Mouse (Mus musculus) midbrain, embryonic 12.5 days (tissue): ENCODE data around the gene Spata19. TPM values are rescaled to one million over a fixed set of nuclear protein-coding genes. Genes with fewer than 3 reads are reported as not detected.

Experiments used
- ATAC-seq: fragments of 200-750 bp; cut with Nextera tagmentation; 2 replicates; pipeline ENCODE4 v1.8.0; 2017; ENCODE audit warnings: low read depth, moderate TSS enrichment, moderate library complexity; ENCODE audit not compliant: low FRiP score
- H3K27ac ChIP-seq: fragments of 300-500 bp; sonication (generic); replicated peaks from 2 replicates; pipeline ENCODE4 v1.5.1; 2016; ENCODE audit warnings: mild to moderate bottlenecking
- H3K27me3 ChIP-seq: fragments of 300-500 bp; sonication (generic); 2 replicates; pipeline ENCODE4 v1.6.1; 2016; ENCODE audit warnings: mild to moderate bottlenecking
- H3K36me3 ChIP-seq: fragments of 300-500 bp; sonication (generic); 2 replicates; pipeline ENCODE4 v1.6.1; 2016
- H3K4me1 ChIP-seq: fragments of 300-500 bp; sonication (generic); 2 replicates; pipeline ENCODE4 v1.6.1; 2016
- H3K4me2 ChIP-seq: fragments of 300-500 bp; sonication (generic); replicated peaks from 2 replicates; pipeline ENCODE4 v1.6.1; 2016; ENCODE audit warnings: mild to moderate bottlenecking, moderate library complexity
- H3K4me3 ChIP-seq: fragments of 300-500 bp; sonication (generic); 2 replicates; pipeline ENCODE4 v1.5.1; 2016; ENCODE audit warnings: mild to moderate bottlenecking
- H3K9ac ChIP-seq: fragments of 300-500 bp; sonication (generic); replicated peaks from 2 replicates; pipeline ENCODE4 v1.6.1; 2016; ENCODE audit warnings: mild to moderate bottlenecking, moderate library complexity
- H3K9me3 ChIP-seq: fragments of 300-500 bp; sonication (generic); 2 replicates; pipeline ENCODE4 v1.6.1; 2016; ENCODE audit warnings: mild to moderate bottlenecking
- WGBS: fragments of 180-500 bp; shearing (Covaris S2); methylation state at CpG from one replicate; pipeline ENCODE4 v1.1.7; 2016; 5-methylcytosine and 5-hydroxymethylcytosine counted together
- polyA plus RNA-seq: library from polyadenylated mRNA; unstranded; fragments of >200 nt; fragmentation: Nextera tagmentation; extraction: Ambion mirVana; gene quantifications from 2 replicates; pipeline ENCODE4 v1.2.1, GENCODE M21; 2016

Gene Spata19
- polyA plus RNA-seq: not detected in 2 replicates

DNA sequence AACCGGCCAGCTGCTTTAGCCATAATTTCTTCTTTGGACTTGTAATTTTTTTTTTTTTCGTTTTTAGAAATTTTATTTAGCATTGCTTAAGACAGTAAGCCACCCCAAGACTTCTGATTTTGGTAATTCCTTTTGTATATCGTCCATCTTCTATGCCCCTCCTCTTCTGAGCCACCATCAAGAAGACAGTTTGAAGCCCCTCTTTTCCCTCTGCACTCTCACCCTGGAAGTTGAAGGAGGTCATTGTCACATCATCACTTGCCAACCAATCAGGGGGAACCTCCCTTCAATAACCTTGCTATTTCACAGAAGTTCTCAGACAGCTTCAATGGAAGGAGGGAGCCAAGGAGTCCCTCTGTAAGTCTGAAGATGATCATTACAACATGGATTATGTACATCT is at the start of gene Spata19:
TSS of gene Spata19 (plus strand) at position 301 of the 400 bp plus-strand sequence.
- Histone ChIP-seq H3K4me1 (no peaks in the 10 kb centered on the region), H3K9ac (no peak within 1 kb of the TSS), H3K36me3 (no peaks in the 10 kb centered on the region), H3K27ac (no peak within 1 kb of the TSS), H3K4me2 (no peak within 1 kb of the TSS), H3K4me3 (no peak within 1 kb of the TSS), H3K9me3 (no peaks in the 10 kb centered on the region), H3K27me3 (no peaks in the 10 kb centered on the region; the same call in 1 of the 2 replicates)
- WGBS: 75% methylated on average over 3 of the region's 3 CpGs
- no peak for ATAC-seq

DNA sequence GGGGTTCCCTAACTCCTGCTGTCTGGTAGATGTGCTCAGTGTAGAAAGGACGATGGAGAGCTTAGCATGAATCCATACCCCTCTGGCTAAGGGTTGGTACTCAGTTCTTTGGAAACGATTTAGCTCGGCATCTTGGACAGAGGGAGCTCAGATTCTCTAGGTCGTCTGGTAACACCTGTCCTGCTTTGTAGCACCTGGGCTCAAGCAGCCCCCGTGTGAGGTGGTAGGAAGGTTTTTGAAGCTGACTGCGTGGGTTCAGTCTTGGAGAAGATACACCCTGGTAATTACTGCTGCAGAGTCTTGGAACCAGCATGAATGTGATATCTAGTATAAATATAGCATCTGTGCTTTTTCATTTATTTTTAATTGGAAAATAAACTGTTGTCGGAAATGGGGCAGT is 43.5 kb upstream of the Spata19 start:
- H3K9ac ChIP-seq: no peak overlapping the region
- WGBS: 90% methylated on average over 7 of the region's 7 CpGs
- H3K4me2 ChIP-seq: no peak overlapping the region
- H3K27ac ChIP-seq: no peak overlapping the region
- H3K27me3 ChIP-seq: no peaks in the 10 kb centered on the region
- ATAC-seq: no peak
- no peaks in the 10 kb centered on the region for H3K4me1 ChIP-seq
- no peaks in the 10 kb centered on the region for H3K36me3 ChIP-seq
- no peaks in the 10 kb centered on the region for H3K9me3 ChIP-seq
- no peak overlapping the region for H3K4me3 ChIP-seq

DNA sequence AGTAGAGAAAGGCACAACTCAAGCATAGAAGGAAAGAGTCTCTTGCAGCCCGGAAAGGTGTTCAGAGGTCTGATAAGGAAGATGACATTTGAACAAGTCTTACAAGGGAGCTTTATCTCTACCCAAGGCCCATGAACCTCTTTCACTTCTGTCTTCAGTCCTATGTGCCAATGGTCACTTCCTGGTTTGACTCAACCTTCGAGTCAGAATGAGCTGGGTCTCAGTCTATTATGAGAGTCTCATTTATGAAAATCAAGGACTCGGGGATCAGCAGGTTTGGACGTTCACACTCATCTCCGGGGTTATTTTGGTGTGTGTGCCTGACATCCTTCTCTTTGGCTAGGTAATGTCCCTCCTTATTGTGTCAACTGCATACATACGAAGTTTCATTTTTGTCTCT is 38.7 kb upstream of the Spata19 start:
- Histone ChIP-seq H3K9me3 (no peaks in the 10 kb centered on the region), H3K9ac (no peak overlapping the region), H3K4me1 (no peaks in the 10 kb centered on the region), H3K4me2 (no peak overlapping the region), H3K27me3 (no peaks in the 10 kb centered on the region), H3K36me3 (no peaks in the 10 kb centered on the region), H3K27ac (no peak overlapping the region), H3K4me3 (no peak overlapping the region)
- WGBS: 93% methylated on average over 6 of the region's 6 CpGs
- no peak for ATAC-seq

DNA sequence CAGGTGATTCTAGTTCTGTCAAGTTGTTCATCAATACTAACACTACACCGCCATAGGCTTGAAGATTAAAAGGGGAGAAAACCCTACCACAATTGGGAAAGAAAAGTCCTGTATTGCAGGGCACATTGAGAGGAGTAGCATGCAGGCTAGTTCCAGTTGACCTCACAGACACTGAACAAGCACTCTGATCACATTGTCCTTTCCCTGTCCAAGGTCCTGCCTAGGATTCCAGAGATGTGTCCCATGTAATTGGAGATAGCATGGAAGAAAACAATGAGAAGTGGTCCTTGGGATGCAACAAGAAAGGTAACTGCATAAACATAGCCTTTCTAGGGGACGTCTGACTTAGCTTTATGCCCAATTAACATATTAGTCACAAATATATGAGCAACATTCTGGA is 29.4 kb upstream of the Spata19 start:
- no peaks in the 10 kb centered on the region for H3K27me3 ChIP-seq
- H3K27ac ChIP-seq: no peak overlapping the region
- no peak overlapping the region for H3K4me3 ChIP-seq
- H3K9ac ChIP-seq: no peak overlapping the region
- no peaks in the 10 kb centered on the region for H3K36me3 ChIP-seq
- whole genome bisulfite sequencing: 56% methylated on average over 2 of the region's 2 CpGs
- no peaks in the 10 kb centered on the region for H3K4me1 ChIP-seq
- H3K4me2 ChIP-seq: no peak overlapping the region
- ATAC-seq: no peak
- no peaks in the 10 kb centered on the region for H3K9me3 ChIP-seq

DNA sequence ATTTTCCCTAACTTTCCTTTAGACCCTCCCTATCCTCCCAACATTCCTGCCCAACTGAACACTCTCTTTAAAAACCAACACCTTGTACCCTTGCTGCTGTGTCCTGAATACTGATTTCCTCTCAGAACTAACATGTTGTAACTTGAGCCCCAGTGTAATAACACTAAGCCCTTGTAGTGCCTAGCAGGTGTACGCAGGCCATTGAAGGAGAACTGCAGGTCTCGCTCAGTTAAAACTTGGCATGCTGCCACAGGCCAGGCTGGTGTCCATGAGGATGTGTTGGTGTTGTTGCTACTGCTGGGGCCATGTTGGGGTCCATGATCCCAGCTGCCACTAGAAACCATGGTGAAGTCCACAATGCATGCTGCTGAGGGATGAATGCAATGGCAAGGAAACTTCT is 27.5 kb upstream of the Spata19 start:
- WGBS: 89% methylated on average over 2 of the region's 2 CpGs
- H3K27ac ChIP-seq: no peak overlapping the region
- H3K9ac ChIP-seq: no peak overlapping the region
- no peak for ATAC-seq
- no peaks in the 10 kb centered on the region for H3K9me3 ChIP-seq
- H3K4me3 ChIP-seq: no peak overlapping the region
- no peak overlapping the region for H3K4me2 ChIP-seq
- no peaks in the 10 kb centered on the region for H3K36me3 ChIP-seq
- no peaks in the 10 kb centered on the region for H3K4me1 ChIP-seq
- H3K27me3 ChIP-seq: no peaks in the 10 kb centered on the region

DNA sequence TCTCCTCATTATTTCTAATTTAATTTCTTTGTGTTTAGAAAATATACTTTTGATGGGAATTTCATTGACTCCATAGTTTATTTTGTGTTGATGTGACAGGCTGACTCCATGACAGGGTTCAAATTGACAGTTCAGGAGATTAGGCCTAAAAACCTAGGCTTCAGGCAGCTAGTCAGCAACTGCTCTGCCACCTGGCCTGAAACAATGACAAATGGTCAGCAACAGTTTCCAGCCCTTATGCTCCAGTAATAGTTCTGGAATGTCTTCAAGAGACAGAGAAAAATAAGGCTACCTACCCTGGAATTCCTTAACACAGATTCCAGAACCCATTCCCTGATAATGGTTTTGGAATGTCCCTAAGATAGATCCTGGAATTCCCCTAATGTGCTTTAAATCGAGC is 20.9 kb upstream of the Spata19 start:
- Histone ChIP-seq H3K4me3 (no peak overlapping the region), H3K27me3 (no peaks in the 10 kb centered on the region), H3K4me1 (no peaks in the 10 kb centered on the region), H3K9ac (no peak overlapping the region), H3K4me2 (no peak overlapping the region), H3K9me3 (no peaks in the 10 kb centered on the region), H3K36me3 (no peaks in the 10 kb centered on the region), H3K27ac (no peak overlapping the region)
- no peak for ATAC-seq
- 83% methylated on average over 1 of the region's 1 CpGs for WGBS

DNA sequence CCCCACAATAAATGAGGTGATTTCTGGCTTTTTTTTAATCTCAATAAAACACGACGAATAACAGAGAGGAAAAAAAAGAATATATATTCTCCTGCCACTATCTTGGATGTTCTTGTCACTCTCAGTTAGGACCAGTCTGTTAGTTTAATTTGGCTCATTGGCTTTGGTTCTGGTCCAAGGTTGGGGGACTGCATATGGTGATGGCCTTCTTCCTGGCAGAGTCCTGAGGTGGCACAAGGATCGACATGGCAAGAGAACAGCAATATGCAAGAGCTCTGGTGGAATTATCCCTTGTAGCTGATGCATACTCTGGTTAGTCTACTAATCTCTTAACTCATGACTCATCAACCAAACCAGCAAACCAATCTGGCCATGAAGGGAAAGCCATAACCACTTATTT is 9.6 kb upstream of the Spata19 start:
- WGBS: 97% methylated on average over 3 of the region's 3 CpGs
- Histone ChIP-seq H3K27me3 (no peaks in the 10 kb centered on the region), H3K9ac (no peak overlapping the region), H3K36me3 (no peaks in the 10 kb centered on the region), H3K4me2 (no peak overlapping the region), H3K9me3 (no peaks in the 10 kb centered on the region), H3K4me1 (no peaks in the 10 kb centered on the region), H3K4me3 (no peak overlapping the region), H3K27ac (no peak overlapping the region)
- no peak for ATAC-seq

DNA sequence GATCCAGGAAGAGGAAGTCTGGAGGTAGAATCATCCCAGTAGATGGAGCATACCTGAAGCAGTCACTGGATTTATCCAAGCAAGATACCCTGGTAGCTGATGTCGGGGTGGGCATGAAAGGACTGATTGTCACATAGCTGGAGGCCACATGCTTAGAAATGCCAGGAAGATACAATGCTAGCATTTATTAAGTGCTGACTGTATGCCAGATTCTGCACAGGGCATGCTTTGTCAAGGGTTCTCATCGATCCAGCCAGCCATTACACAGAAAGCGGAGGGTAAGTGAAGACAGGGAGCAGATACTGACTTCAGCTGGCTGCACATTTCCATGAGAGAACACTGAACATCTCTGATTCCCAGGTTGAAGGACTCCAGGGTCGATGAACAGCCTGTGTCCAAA is 4.6 kb downstream of the Spata19 start:
- H3K27me3 ChIP-seq: no peaks in the 10 kb centered on the region; the same call in 1 of the 2 replicates
- WGBS: 91% methylated on average over 4 of the region's 4 CpGs
- no peaks in the 10 kb centered on the region for H3K36me3 ChIP-seq
- H3K9me3 ChIP-seq: no peaks in the 10 kb centered on the region
- H3K4me3 ChIP-seq: no peak overlapping the region
- H3K4me1 ChIP-seq: no peaks in the 10 kb centered on the region
- no peak overlapping the region for H3K4me2 ChIP-seq
- H3K27ac ChIP-seq: no peak overlapping the region
- no peak overlapping the region for H3K9ac ChIP-seq
- no peak for ATAC-seq

DNA sequence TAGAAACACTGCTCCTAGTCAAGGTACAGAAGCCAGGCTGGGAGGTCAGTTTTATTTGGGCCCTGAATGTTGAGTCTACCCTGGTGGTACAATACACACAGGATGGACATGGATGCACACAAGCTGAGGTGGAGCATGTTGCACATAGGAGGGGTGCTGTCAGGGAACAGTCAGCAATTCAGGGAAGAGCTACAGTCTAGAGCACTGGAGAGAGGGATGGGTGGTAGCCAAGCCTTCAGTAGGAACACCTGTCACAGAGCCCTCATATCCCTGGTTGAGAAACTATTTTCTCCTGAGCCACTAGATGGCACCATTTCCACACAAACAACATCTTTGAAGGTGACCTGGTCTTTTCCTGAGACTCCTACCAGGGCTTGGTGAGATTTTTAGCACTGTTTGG is 13.1 kb downstream of the Spata19 start:
- Histone ChIP-seq H3K36me3 (no peaks in the 10 kb centered on the region), H3K9me3 (no peaks in the 10 kb centered on the region), H3K9ac (no peak overlapping the region), H3K27ac (no peak overlapping the region), H3K4me3 (no peak overlapping the region), H3K27me3 (no peaks in the 10 kb centered on the region; the same call in 1 of the 2 replicates), H3K4me1 (0 out of 2 replicates have a peak, but pooled peaks cover 4% of the 10 kb centered on the region), H3K4me2 (no peak overlapping the region)
- peak; percentile 63 for ATAC-seq

DNA sequence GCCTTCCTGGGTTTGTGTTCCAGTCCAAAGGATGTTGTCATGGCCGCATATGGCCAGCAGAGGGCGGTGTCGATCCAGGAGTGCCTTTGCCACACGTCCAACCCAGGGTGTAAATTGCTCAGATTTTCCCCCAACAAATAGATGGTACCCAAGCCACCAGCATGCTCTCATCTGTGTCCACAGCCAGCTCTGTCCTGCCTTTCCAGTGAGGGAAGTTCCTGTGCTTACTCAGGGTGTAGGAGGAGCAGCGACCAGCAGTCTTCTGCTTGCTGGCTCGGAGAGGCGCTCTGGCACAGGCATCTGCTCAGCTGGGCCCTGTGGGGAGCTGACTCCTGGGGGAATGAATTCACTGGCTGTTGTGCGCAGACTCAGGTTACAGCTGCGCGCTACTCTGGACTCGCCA is 17.5 kb downstream of the Spata19 start:
- WGBS: under 1% methylated on average over 11 of the region's 11 CpGs
- Histone ChIP-seq H3K4me1 (0 out of 2 replicates have a peak, but pooled peaks cover 4% of the 10 kb centered on the region), H3K36me3 (no peaks in the 10 kb centered on the region), H3K9me3 (no peaks in the 10 kb centered on the region), H3K9ac (no peak overlapping the region), H3K27me3 (no peaks in the 10 kb centered on the region; the same call in 1 of the 2 replicates), H3K4me3 (peak overlapping the region; percentile 27; the same call in 1 of the 2 replicates), H3K27ac (no peak overlapping the region), H3K4me2 (peak overlapping the region; percentile 46)
- peak; percentile 75 for ATAC-seq

DNA sequence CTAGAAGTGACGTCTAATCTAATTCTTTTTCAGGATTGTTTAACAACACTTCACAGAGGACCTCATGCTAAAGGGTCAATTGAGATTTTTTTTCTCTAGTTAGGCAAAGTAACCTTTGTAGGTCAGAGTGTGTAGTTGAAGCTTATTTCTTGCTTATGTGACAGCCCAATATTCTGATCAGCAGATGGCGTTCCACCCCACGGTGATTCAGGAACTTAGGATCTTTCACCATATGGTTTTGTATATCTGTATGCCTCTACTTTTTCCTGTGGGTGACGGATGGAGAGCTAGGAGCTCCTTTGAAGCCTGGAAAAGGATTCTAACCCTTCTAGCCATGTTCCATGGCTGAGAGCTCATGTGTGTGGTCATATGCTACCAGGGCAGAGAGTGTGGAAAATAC is 27.9 kb downstream of the Spata19 start:
- no peak for ATAC-seq

DNA sequence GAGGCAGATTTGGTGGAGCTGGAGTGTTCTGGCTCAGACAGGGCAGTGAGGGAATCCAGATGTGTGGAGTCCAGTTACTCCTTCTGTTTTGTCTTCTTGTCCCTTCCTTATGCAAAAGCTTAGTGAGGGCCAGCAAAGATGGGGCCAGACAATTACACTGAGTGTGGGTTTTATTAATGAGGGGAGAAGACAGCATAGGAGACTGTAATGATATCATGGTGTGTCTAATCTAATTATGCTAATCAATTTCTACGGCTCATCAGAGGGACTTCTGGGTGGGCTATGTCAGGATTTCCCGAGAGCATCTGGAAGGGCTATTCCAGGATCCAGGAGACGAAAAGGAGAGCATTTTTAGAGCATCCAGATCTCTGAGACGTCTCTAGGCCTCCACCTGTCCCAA is 32.0 kb downstream of the Spata19 start:
- H3K9ac ChIP-seq: no peak overlapping the region
- ATAC-seq: no peak
- no peaks in the 10 kb centered on the region for H3K9me3 ChIP-seq
- H3K36me3 ChIP-seq: no peaks in the 10 kb centered on the region
- no peak overlapping the region for H3K27ac ChIP-seq
- WGBS: 52% methylated on average over 4 of the region's 4 CpGs
- no peaks in the 10 kb centered on the region for H3K4me1 ChIP-seq
- no peak overlapping the region for H3K4me3 ChIP-seq
- H3K4me2 ChIP-seq: no peak overlapping the region
- H3K27me3 ChIP-seq: no peaks in the 10 kb centered on the region

More for the DNA sequence above, 27.9 kb downstream of the Spata19 start:
- Histone ChIP-seq H3K4me2 (no peak overlapping the region), H3K4me1 (no peaks in the 10 kb centered on the region), H3K9ac (no peak overlapping the region), H3K9me3 (no peaks in the 10 kb centered on the region), H3K4me3 (no peak overlapping the region), H3K27ac (no peak overlapping the region), H3K36me3 (no peaks in the 10 kb centered on the region), H3K27me3 (no peaks in the 10 kb centered on the region)
- WGBS: 75% methylated on average over 4 of the region's 4 CpGs

DNA sequence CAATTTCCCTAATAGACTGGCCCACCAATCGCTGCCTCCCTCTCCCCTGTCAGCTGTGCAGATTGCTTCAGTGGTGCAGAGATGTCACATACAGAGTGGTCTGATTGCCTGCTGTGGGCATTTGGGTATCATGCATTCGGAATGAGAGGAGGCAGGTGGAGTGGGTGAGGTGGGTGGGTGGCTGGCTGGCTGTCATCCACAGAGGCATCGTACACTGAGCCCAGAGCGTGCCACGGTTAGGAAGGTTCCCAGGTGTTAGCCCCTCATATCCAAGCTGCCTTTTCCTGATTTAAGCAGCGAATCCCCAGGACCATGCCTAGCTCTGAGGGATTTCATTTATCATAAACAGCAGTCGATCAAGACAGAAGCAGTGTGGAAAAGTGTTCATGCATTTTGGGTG is 36.7 kb downstream of the Spata19 start:
- WGBS: 87% methylated on average over 7 of the region's 7 CpGs
- ATAC-seq: no peak
- H3K4me3 ChIP-seq: no peak overlapping the region
- peaks cover 15% of the 10 kb centered on the region; the same call in 1 of the 2 replicates for H3K4me1 ChIP-seq
- H3K27me3 ChIP-seq: no peaks in the 10 kb centered on the region
- no peaks in the 10 kb centered on the region for H3K36me3 ChIP-seq
- H3K27ac ChIP-seq: no peak overlapping the region
- H3K9ac ChIP-seq: no peak overlapping the region
- H3K4me2 ChIP-seq: no peak overlapping the region
- no peaks in the 10 kb centered on the region for H3K9me3 ChIP-seq
